Mouse (Mus musculus) heart, embryonic 10.5 days (tissue): ENCODE measurements around the gene Map3k13. TPM values are rescaled to one million over a fixed set of nuclear protein-coding genes. Genes with fewer than 3 reads are reported as not detected.

ENCODE experiments used
- DNase-seq: peaks from one replicate; pipeline ENCODE4 v3.0.0-alpha.2; 2017; ENCODE audit warnings: low spot score
- H3K27ac ChIP-seq: fragments of 300-500 bp; sonication (generic); 2 replicates; pipeline ENCODE4 v1.5.1; 2016; ENCODE audit warnings: mild to moderate bottlenecking
- H3K27me3 ChIP-seq: fragments of 300-500 bp; sonication (generic); 2 replicates; pipeline ENCODE4 v1.6.1; 2016; ENCODE audit warnings: mild to moderate bottlenecking; ENCODE audit not compliant: poor library complexity, insufficient read depth, severe bottlenecking
- H3K36me3 ChIP-seq: fragments of 300-500 bp; sonication (generic); 2 replicates; pipeline ENCODE4 v1.6.1; 2016; ENCODE audit warnings: mild to moderate bottlenecking, moderate library complexity
- H3K4me1 ChIP-seq: fragments of 300-500 bp; sonication (generic); 2 replicates; pipeline ENCODE4 v1.6.1; 2016; ENCODE audit warnings: mild to moderate bottlenecking
- H3K4me3 ChIP-seq: fragments of 300-500 bp; sonication (generic); 2 replicates; pipeline ENCODE4 v1.5.1; 2016; ENCODE audit warnings: mild to moderate bottlenecking, moderate library complexity
- H3K9me3 ChIP-seq: fragments of 300-500 bp; sonication (generic); 2 replicates; pipeline ENCODE4 v1.6.1; 2016; ENCODE audit warnings: mild to moderate bottlenecking, moderate library complexity
- WGBS: fragments of 180-500 bp; shearing (Covaris S2); methylation state at CpG from one replicate; pipeline ENCODE4 v1.1.7; 2016; 5-methylcytosine and 5-hydroxymethylcytosine counted together
- polyA plus RNA-seq: library from polyadenylated mRNA; unstranded; fragments of >200 nt; fragmentation: Nextera tagmentation; extraction: Ambion mirVana; gene quantifications from 2 replicates; pipeline ENCODE4 v1.2.1, GENCODE M21; 2016

Map3k13 gene
- polyA plus RNA-seq, 1 experiment from 2014 or later, result 0.48 TPM

DNA sequence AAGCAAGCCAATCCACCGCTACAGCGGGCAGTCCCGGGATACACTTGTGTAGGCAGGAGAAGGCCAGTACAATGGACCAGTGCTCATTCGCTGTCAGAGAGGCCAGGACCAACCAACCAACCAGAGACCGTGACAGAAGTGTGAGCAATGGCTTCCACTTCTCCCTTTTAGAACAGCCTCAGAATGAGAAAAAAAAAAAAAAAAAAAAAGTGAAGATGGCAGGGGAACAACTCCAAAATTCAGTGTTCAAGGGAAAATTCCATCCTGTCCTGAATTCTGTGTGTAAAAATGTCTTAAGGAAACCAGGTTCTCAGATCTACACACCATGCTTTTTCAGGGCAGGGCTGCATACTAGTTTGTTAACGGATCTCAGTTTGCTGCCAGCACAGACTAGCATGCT is 43.5 kb downstream of the Map3k13 start:
- Histone ChIP-seq H3K27me3 (no peaks in the 10 kb centered on the region; the same call in 1 of the 2 replicates), H3K4me3 (no peak overlapping the region), H3K4me1 (no peaks in the 10 kb centered on the region), H3K9me3 (no peaks in the 10 kb centered on the region), H3K36me3 (no peaks in the 10 kb centered on the region), H3K27ac (no peak overlapping the region)
- WGBS, result 86% methylated on average over 6 of the region's 6 CpGs
- no peak for DNase-seq

DNA sequence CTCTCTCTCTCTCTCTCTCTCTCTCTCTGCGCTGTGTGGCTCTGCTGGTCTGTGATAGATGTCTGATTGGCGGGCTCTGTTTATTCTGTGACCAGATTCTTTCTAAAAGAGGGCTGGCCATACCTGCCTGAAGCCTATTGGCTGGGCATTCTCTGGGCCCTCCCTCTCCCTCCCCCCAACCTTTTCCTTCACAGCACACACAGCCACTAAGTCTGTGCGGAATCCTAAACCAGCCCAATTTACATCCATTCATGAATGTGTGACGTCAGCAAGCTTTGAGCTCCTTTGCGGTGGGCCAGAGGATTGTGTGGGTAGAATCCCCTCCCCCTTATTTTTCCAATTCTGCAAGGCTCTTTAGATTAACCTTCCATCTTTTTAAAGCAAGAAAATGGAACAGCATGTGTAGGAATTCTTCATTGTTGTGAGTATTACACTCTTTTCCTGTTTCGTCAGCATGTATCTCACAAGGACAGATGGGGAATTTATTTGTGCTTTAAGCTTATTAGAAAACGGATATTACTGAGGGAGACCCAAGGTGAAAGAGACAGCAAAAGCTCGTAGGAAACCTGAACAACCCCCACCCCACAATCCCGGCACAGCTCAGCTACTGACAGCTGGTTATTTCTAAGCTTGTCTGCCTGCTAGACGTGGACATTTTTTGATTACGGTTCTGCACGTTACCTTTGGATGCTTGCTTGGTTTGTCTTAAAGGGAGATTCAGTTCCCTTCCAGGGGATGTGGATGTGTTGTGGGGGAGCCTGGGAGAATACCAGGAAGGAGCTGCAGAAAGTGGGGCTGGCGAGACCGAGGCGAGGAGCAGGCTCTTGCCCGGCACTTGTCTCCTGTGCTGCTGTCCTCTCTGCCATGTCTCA is 51.9 kb downstream of the Map3k13 start:
- 1% methylated on average over 16 of the region's 16 CpGs for WGBS
- no peaks in the 10 kb centered on the region for H3K36me3 ChIP-seq
- H3K27me3 ChIP-seq, result no peaks in the 10 kb centered on the region
- DNase-seq, result peak; percentile 89
- no peaks in the 10 kb centered on the region for H3K9me3 ChIP-seq
- H3K4me1 ChIP-seq, result no peaks in the 10 kb centered on the region
- peak overlapping the region; percentile 55 for H3K4me3 ChIP-seq
- H3K27ac ChIP-seq, result peak overlapping the region; percentile 63

DNA sequence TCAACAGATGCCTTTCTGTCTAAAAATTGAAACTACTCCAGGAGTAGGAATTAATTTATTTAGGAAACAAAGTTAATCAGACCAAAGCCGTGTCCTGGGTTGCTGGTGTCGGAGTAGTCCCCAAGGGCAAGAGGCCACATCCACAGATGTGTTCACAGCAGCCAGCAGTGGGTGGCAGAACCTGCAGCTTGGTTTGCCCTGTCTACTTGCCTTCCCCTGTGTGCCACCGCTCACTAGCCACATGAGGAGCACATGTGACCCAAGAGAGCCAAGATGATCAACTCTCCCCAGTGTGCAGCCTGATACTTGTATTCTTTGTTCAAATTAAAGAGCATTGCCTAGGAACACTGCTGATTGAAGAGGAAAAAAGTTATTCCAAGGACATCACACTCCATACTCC is 54.3 kb downstream of the Map3k13 start:
- H3K27me3 ChIP-seq, result no peaks in the 10 kb centered on the region
- 82% methylated on average over 3 of the region's 3 CpGs for WGBS
- no peaks in the 10 kb centered on the region for H3K4me1 ChIP-seq
- H3K36me3 ChIP-seq, result no peaks in the 10 kb centered on the region
- H3K4me3 ChIP-seq, result no peak overlapping the region
- no peak for DNase-seq
- H3K9me3 ChIP-seq, result no peaks in the 10 kb centered on the region
- H3K27ac ChIP-seq, result no peak overlapping the region

DNA sequence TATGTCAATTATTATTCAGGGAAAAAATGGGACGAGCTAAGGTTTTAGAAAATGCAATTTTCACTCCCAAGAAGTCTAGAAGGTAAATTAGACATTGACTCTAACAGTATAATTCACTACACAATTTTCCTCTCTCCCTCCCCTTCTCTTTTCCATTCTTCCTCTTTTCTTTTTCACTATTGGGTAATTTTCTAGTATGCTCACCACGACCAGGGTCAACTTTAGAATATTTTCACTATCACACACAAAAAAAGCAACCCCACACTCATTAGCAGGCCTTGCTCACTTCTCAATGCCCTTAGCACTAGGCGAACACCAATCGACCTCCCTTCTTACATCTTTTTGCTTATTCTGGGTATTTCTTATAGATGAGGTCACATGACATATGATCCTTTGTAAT is 54.7 kb downstream of the Map3k13 start:
- Histone ChIP-seq H3K36me3 (no peaks in the 10 kb centered on the region), H3K27ac (no peak overlapping the region), H3K4me3 (no peak overlapping the region), H3K4me1 (no peaks in the 10 kb centered on the region), H3K9me3 (no peaks in the 10 kb centered on the region), H3K27me3 (no peaks in the 10 kb centered on the region)
- no peak for DNase-seq
- WGBS, result 82% methylated on average over 4 of the region's 4 CpGs

DNA sequence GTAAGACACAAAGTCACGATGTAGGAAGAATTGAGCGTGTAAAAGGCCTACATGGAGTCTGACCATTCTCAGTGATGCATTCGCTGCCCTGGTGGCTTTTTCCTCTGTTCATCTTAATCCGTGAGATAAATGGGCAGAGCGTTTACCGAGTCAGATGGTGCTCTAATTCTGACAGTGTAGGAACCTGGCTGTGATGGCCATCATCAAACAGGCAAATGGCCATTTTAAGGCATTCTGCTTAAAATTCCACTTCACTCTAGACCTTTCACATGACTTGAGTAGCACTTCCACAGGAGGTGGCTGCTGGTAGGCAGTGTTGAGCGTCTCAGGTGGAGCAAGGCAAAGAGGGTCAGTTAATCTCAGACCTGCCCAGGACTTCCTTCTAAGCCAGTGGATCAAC is 58.2 kb downstream of the Map3k13 start:
- H3K36me3 ChIP-seq, result no peaks in the 10 kb centered on the region
- DNase-seq, result no peak
- peaks cover 4% of the 10 kb centered on the region for H3K4me1 ChIP-seq
- H3K4me3 ChIP-seq, result no peak overlapping the region
- no peaks in the 10 kb centered on the region for H3K9me3 ChIP-seq
- H3K27ac ChIP-seq, result no peak overlapping the region
- WGBS, result 84% methylated on average over 7 of the region's 7 CpGs
- no peaks in the 10 kb centered on the region for H3K27me3 ChIP-seq

DNA sequence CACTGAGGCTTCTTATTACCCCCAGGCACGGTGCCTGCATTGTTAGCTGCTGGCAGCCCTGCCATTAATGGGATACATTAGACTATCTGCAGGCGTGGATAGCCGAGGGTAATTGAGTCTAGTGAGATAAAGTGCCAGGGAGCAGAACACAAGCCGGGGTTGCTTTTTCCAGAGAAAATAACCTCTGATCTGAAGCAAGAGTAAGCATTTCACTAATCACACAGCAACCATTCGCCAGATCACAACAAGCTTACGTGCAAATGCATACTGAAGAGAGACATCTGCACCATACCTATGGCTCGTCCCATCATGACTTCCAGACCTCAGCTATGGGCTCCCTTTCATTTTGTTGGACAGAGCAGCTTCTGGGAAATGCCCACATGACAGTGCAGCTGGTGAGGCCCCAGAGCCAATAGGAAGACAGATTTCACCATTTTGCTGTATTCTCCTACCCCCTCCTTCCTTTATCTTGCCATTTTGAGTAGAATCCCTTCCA is 59.3 kb downstream of the Map3k13 start:
- H3K27me3 ChIP-seq, result no peaks in the 10 kb centered on the region
- H3K27ac ChIP-seq, result no peak overlapping the region
- H3K9me3 ChIP-seq, result no peaks in the 10 kb centered on the region
- WGBS, result 57% methylated on average over 7 of the region's 7 CpGs
- H3K4me1 ChIP-seq, result peaks cover 7% of the 10 kb centered on the region
- no peaks in the 10 kb centered on the region for H3K36me3 ChIP-seq
- no peak for DNase-seq
- no peak overlapping the region for H3K4me3 ChIP-seq

DNA sequence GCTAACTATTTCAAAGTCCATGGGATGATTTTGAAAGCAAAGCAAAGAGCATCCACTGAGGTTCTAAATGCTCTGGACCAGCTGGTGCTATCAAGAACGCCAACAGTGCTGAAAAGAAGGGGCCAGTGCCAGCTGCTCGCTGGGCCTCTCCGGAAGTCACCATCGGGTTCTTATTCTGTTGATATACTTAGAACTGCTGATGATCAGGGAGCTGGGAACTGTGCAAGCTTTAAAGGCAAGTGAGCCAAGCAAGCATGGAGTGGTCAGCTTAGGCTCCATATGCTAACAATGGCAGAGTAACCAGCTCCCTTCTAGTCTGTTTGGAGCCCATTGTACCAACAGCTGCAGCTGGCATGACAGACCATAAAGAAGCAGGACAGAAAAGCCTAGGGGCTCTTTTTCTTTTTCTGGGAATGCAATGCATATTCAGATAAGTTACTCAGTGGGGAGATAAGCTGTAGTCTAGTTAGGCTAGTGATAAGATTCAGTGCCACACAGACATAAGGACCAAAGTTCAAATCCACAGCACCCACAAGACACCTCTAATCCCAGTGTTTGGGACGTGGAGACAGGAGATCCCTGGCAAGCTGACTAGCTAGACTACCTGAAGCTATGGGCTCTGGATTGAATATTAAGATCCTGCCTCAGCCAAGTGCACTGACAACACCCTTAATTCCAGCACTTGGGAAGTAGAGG is 60.6 kb downstream of the Map3k13 start:
- Histone ChIP-seq H3K4me3 (no peak overlapping the region), H3K27ac (no peak overlapping the region), H3K36me3 (no peaks in the 10 kb centered on the region), H3K9me3 (no peaks in the 10 kb centered on the region), H3K4me1 (peaks cover 7% of the 10 kb centered on the region), H3K27me3 (no peaks in the 10 kb centered on the region)
- DNase-seq, result no peak
- WGBS, result 84% methylated on average over 5 of the region's 5 CpGs

DNA sequence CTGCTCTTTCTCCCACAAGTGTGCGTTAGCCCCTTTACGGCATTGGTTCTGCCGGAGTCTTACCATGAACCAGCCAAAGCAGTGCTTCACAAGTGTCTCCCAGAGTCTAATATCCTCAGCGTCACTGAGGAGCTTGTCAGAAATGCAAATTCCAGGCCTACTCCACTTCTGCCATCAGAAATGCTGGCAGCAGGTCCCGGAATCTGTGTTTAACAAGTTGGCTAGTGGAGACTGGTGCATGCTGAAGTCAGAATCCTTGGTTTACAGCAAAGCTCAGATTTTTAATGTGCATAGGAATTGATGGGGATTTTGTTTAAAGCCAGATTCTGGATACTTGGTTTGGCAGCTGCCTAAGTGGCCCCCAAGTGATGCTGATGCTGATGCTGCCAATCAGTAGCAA is 62.0 kb downstream of the Map3k13 start:
- no peaks in the 10 kb centered on the region for H3K9me3 ChIP-seq
- DNase-seq, result no peak
- peaks cover 7% of the 10 kb centered on the region for H3K4me1 ChIP-seq
- H3K27me3 ChIP-seq, result no peaks in the 10 kb centered on the region
- no peaks in the 10 kb centered on the region for H3K36me3 ChIP-seq
- WGBS, result 79% methylated on average over 5 of the region's 5 CpGs
- no peak overlapping the region for H3K4me3 ChIP-seq
- H3K27ac ChIP-seq, result no peak overlapping the region

DNA sequence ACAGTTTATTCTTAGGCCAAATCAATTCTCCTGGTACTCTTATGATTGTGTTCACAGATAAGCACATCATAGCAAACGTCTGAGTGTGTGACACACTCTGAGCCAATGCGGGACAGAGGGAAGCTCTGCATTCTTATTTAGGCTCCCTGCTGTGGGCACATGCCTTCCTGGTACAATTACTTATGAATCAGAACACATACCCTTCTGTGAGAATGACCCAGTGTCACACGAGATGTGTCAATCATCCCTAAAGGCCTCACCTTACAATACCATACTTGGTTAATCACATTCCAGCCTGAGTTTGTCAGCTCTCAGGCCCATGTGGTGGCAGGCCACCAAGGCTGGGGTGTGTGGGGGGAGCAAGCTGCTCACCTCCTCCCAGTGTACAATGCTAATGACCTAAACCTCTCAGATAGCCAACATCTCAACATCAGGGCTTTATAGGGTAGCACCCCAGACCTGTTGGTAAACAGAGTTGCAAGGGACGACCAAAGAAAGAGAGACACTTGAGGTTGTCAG is 63.0 kb downstream of the Map3k13 start:
- Histone ChIP-seq H3K4me1 (peaks cover 7% of the 10 kb centered on the region), H3K36me3 (no peaks in the 10 kb centered on the region), H3K9me3 (no peaks in the 10 kb centered on the region), H3K27ac (no peak overlapping the region), H3K27me3 (no peaks in the 10 kb centered on the region), H3K4me3 (no peak overlapping the region)
- no peak for DNase-seq
- 49% methylated on average over 4 of the region's 4 CpGs for WGBS

DNA sequence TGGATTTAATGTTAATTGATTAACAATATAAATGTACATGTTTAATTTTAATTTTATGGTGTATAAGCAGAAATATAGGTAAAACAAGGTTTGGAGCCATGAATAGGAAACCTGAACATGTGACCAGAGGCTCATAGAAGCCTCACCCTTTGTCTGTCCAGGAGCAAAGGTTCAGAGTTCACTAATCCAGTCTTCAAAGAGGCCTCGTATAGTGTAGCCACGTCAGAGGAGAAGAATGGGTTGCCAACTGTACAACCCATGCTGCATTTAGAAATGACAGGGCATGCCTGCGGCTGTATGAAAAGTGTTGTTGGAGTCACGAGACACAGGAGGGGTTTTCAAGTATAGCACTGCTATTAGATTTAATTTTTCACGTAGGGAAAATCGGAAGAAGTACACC is 64.0 kb downstream of the Map3k13 start:
- Histone ChIP-seq H3K4me3 (no peak overlapping the region), H3K27ac (no peak overlapping the region), H3K36me3 (no peaks in the 10 kb centered on the region), H3K4me1 (peaks cover 7% of the 10 kb centered on the region), H3K9me3 (no peaks in the 10 kb centered on the region), H3K27me3 (no peaks in the 10 kb centered on the region)
- WGBS, result 83% methylated on average over 6 of the region's 6 CpGs
- no peak for DNase-seq

DNA sequence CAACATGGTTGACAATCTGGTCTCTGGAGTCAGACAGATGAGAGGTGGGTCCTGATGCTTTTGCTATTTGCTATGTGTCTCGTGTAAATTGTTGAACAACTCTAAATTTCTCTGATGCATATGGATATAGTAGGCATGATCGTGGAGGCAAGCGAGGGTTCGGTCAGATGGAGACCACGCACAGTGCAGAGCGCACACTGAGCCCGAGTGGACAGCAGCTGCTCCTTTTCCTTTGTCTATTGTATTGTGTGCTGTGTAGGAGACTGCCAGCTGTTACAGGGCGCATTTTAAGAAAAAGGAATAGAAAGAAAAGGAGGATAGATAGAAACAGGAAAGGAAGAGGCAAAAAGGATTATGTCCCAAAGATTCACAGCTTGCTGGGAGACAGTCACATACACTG is 64.7 kb downstream of the Map3k13 start:
- H3K4me1 ChIP-seq, result peaks cover 7% of the 10 kb centered on the region
- H3K36me3 ChIP-seq, result no peaks in the 10 kb centered on the region
- 85% methylated on average over 8 of the region's 8 CpGs for WGBS
- H3K9me3 ChIP-seq, result no peaks in the 10 kb centered on the region
- no peaks in the 10 kb centered on the region for H3K27me3 ChIP-seq
- H3K27ac ChIP-seq, result no peak overlapping the region
- no peak for DNase-seq
- H3K4me3 ChIP-seq, result no peak overlapping the region

DNA sequence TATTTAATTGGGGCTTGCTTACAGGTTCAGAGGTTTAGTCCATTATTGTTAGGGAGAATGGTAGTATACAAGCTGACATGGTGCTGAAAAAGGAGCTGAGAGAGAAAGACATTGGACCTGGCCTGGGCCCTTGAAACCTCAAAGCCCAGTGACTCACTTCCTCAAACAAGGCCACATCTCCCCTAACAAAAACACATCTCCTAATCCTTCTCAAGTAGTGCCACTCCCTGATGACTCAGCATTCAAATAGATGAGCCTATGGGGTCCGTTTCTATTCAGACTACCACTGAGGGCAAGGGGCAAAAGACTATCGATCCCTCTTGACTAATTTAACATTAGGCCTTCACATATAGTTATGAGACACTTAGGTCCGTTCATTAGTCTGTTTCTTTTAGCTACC is 68.3 kb downstream of the Map3k13 start:
- Histone ChIP-seq H3K27me3 (no peaks in the 10 kb centered on the region), H3K9me3 (no peaks in the 10 kb centered on the region), H3K36me3 (no peaks in the 10 kb centered on the region), H3K4me1 (peaks cover 20% of the 10 kb centered on the region), H3K27ac (no peak overlapping the region), H3K4me3 (no peak overlapping the region)
- DNase-seq, result no peak
- WGBS, result 81% methylated on average over 3 of the region's 3 CpGs

DNA sequence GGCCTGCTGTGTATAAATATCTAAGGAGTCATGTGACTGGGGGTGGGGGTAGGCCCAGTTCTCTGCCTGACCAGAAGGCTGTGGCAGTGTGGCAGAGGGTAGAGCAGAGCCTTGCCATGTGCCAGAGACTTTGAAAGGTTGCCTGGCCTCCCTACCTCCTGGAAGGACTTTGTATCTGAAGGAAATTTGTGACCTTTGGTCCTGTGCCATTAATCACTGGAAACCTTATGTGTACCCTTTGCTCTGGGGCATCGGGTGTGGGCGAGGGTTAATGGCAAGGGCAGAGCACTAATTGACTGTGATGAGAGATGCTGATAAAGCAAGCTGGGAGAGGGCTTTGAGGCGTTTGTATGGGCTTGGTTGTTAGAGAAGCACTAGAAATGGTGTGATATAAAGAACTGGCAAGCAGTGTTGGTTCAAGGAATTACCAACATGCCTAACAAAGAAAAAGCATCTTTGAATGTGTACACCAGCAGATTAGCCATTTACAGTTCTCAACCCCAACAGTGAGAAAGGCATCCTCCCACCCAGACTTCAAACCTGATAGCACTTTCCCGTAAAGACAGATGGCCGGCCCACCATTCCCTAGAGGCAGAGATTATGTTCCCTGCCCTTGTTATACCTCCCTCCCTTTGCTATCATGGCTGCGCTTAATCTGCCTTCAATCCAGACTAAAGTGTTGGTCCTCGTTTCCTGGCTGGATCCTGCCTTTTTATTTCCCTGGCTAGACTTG is 71.3 kb downstream of the Map3k13 start:
- Histone ChIP-seq H3K27me3 (no peaks in the 10 kb centered on the region), H3K27ac (no peak overlapping the region), H3K4me1 (peaks cover 18% of the 10 kb centered on the region), H3K9me3 (no peaks in the 10 kb centered on the region), H3K36me3 (no peaks in the 10 kb centered on the region), H3K4me3 (no peak overlapping the region)
- 32% methylated on average over 7 of the region's 7 CpGs for WGBS
- DNase-seq, result no peak
